6 mouse cellular contexts compared by ENCODE assay signal in genomic region chr7:99960571-99960970, GRCm38 (mm10). TPM values are rescaled to one million over a fixed set of nuclear protein-coding genes. Genes with fewer than 3 reads are reported as not detected.
"Had no signal": no experiment of that assay in that cellular context is flagged by ENCODE, and none has a peak within 500 bp of the region (broad histone marks: within the 10 kb centered on the region; RNA-seq: fewer than 3 reads in every experiment).

No protein-coding gene starts in this region.

RNA-seq across cellular contexts. Expression of gene Chrdl2, which starts 45.4 kb away (rescaled TPM):
- total RNA-seq: granulocyte monocyte progenitor cell, adult 5-6 weeks; heart, postnatal 14 days; hematopoietic stem cell, adult 5-6 weeks; left cerebral cortex, postnatal 4 days; liver, adult 2 months had no signal
- polyA plus RNA-seq: hindbrain, embryonic 11.5 days had no signal
